9 mouse cellular contexts compared by ENCODE assay signal in the genomic region with DNA sequence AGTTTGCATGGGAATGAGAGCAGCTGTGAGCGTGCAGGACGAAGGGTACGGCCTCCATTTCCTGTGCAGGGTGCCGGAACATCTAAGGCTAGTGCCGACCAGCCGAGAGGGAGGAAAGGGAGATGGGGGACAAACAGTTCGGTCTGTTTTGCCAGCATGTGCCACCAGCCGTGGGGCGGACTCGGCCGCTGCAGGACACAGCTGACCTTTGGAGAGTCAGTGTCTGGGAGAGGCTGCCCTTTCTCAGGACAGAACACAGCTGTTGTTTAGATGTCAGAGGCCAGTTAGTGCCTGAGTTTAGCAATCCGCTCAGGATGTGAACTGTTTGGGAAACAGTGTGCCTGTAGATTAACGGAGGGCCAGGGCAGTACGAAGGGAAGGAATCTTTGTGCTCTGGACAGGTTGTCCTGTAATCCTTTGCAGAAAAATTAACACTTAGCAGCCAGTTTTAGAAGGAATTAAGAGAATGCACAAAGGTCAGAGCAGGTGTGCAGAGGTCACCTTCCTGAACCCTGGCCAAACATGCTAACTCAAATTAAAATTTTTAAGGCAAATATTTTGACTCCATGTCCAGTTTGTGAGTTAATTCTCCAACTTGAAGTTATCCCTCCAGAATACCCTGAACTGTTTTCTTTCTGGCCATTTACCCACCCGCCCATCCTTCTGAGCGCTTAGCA. TPM values are rescaled to one million over a fixed set of nuclear protein-coding genes. Genes with fewer than 3 reads are reported as not detected.
DNase-seq lines count a peak whose midpoint lies in the region; ATAC-seq and TF ChIP-seq lines count a peak whose summit lies in the region.
"Had no signal": no experiment of that assay in that cellular context is flagged by ENCODE, and none has a peak within 500 bp of the region (broad histone marks: within the 10 kb centered on the region; RNA-seq: fewer than 3 reads in every experiment).

No protein-coding gene starts in this region.

- WGBS in hindbrain, embryonic 10.5 days: 46% methylated on average over 16 of the region's 16 CpGs
- 59% methylated on average over 16 of the region's 16 CpGs for WGBS in hindbrain, postnatal 0 days
- WGBS in lung, embryonic 14.5 days: 23% methylated on average over 16 of the region's 16 CpGs

- no peak for ATAC-seq in hindbrain, postnatal 0 days
- peak; percentile 45 for ATAC-seq in lung, embryonic 14.5 days (ENCODE audit: insufficient read depth)

- peak overlapping the region; percentile 54; the same call in 1 of the 2 replicates for H3K27ac ChIP-seq in hindbrain, embryonic 10.5 days
- no peak overlapping the region for H3K27ac ChIP-seq in hindbrain, postnatal 0 days
- H3K27ac ChIP-seq in lung, embryonic 14.5 days (ENCODE audit: low read depth): peak overlapping the region; percentile 64; the same call in 1 of the 2 replicates

- peak; percentile 64 for DNase-seq in hindbrain, embryonic 10.5 days (ENCODE audit: low spot score)
- DNase-seq in hindbrain, postnatal 0 days (ENCODE audit: low spot score): no peak
- DNase-seq in gastrocnemius, postnatal 14 days: peak; percentile 63
- DNase-seq in kidney, adult 8-10 months: peak; percentile 62 to 67
- peak; percentile 68 for DNase-seq in lung, embryonic 14.5 days
- DNase-seq in MN1 (ENCODE audit: low spot score): no peak
- no peak for DNase-seq in right cerebral cortex, postnatal 25 days
- DNase-seq in left cerebral cortex, postnatal 36 days (ENCODE audit: low spot score in 2 of 2): no peak

- H3K9me3 ChIP-seq in hindbrain, embryonic 10.5 days: no peaks in the 10 kb centered on the region
- H3K9me3 ChIP-seq in hindbrain, postnatal 0 days (ENCODE audit: low read length): no peaks in the 10 kb centered on the region
- no peaks in the 10 kb centered on the region for H3K9me3 ChIP-seq in lung, embryonic 14.5 days (ENCODE audit: low read depth, low read length)
- H3K9me3 ChIP-seq: megakaryocyte, embryonic 14.5 days had no signal

- intact Hi-C loops in gastrocnemius, postnatal 14 days (cut with DNase I; ENCODE audit: low total_unique reads): no loop called here
- intact Hi-C loops in left cerebral cortex, postnatal 36 days (cut with DNase I): no loop called here

- no peak overlapping the region for H3K4me2 ChIP-seq in hindbrain, postnatal 0 days (ENCODE audit: low read depth, low read length)
- peak overlapping the region; percentile 21; the same call in 1 of the 2 replicates for H3K4me2 ChIP-seq in lung, embryonic 14.5 days

- no peaks in the 10 kb centered on the region for H3K36me3 ChIP-seq in hindbrain, embryonic 10.5 days
- no peaks in the 10 kb centered on the region for H3K36me3 ChIP-seq in hindbrain, postnatal 0 days (ENCODE audit: insufficient read depth, low read length)
- 0 out of 2 replicates have a peak, but pooled peaks cover 7% of the 10 kb centered on the region for H3K36me3 ChIP-seq in lung, embryonic 14.5 days (ENCODE audit: insufficient read depth)

- H3K4me3 ChIP-seq in hindbrain, embryonic 10.5 days: no peak overlapping the region
- no peak overlapping the region for H3K4me3 ChIP-seq in hindbrain, postnatal 0 days (ENCODE audit: low read length)
- H3K4me3 ChIP-seq in lung, embryonic 14.5 days (ENCODE audit: low read depth, low read length): no peak overlapping the region
- H3K4me3 ChIP-seq: megakaryocyte, embryonic 14.5 days had no signal

- H3K4me1 ChIP-seq in hindbrain, embryonic 10.5 days (replicated peaks): peaks cover 23% of the 10 kb centered on the region
- no peaks in the 10 kb centered on the region for H3K4me1 ChIP-seq in hindbrain, postnatal 0 days (ENCODE audit: insufficient read depth, low read length)
- H3K4me1 ChIP-seq in lung, embryonic 14.5 days (ENCODE audit: insufficient read depth): peaks cover 11% of the 10 kb centered on the region

- H3K9ac ChIP-seq in hindbrain, postnatal 0 days (replicated peaks; ENCODE audit: low read length): no peak overlapping the region
- no peak overlapping the region for H3K9ac ChIP-seq in lung, embryonic 14.5 days

- TF ChIP-seq CTCF in hindbrain, postnatal 0 days (IDR thresholded peaks at IDR 0.05; ENCODE audit: low read depth): no peak
- no peak for TF ChIP-seq CTCF in lung, embryonic 14.5 days (IDR thresholded peaks at IDR 0.05; ENCODE audit: low read depth)

- no peaks in the 10 kb centered on the region for H3K27me3 ChIP-seq in hindbrain, embryonic 10.5 days (ENCODE audit: insufficient read depth, poor library complexity, severe bottlenecking)
- no peaks in the 10 kb centered on the region for H3K27me3 ChIP-seq in hindbrain, postnatal 0 days (ENCODE audit: insufficient read depth, low read length)
- no peaks in the 10 kb centered on the region for H3K27me3 ChIP-seq in lung, embryonic 14.5 days (ENCODE audit: insufficient read depth, low read length)
- H3K27me3 ChIP-seq: megakaryocyte, embryonic 14.5 days had no signal

RNA-seq across cellular contexts. Expression of a gene that starts 34.3 kb away (rescaled TPM):
- polyA plus RNA-seq in hindbrain, embryonic 10.5 days (2016; fragmentation: Nextera tagmentation; extraction: Ambion mirVana): 6.8 and 8.3 TPM in 2 replicates
- total RNA-seq in hindbrain, postnatal 0 days (2014; rRNA removed): 7.6 and 8.4 TPM in 2 replicates
- polyA plus RNA-seq in hindbrain, postnatal 0 days (2015; fragmentation: Nextera tagmentation; extraction: Ambion mirVana): 5.5 and 7.0 TPM in 2 replicates
- total RNA-seq in gastrocnemius, postnatal 14 days (2021): 10 to 100 TPM in 1 of 2 experiments, 1 to 10 TPM in 1; 8.2 to 10.0 TPM
- 20.1 and 22.9 TPM in 2 replicates for polyA plus RNA-seq in lung, embryonic 14.5 days (2014; fragmentation: Nextera tagmentation; extraction: Ambion mirVana)
- 10 to 100 TPM; 34.4 to 38.3 TPM for total RNA-seq in left cerebral cortex, postnatal 36 days (2021)

Comparison
In these comparisons a context has a peak if more than half of its experiments do, and no peak if none do; other contexts are left out.
1. DNase-seq: peak in hindbrain, embryonic 10.5 days (single experiment), gastrocnemius, postnatal 14 days (single experiment), kidney, adult 8-10 months (2 of 2) and lung, embryonic 14.5 days (single experiment); none in hindbrain, postnatal 0 days (single experiment), MN1 (single experiment), right cerebral cortex, postnatal 25 days (single experiment) and left cerebral cortex, postnatal 36 days (0 of 2).